Mouse (Mus musculus) kidney, postnatal 25 days (tissue): ENCODE data around the gene C2cd4a.
A peak's percentile ranks its signal among the peaks of the same experiment; 100 is the strongest.

Source experiments
- DNase-seq, 2 experiments: peaks; one replicate each; pipeline ENCODE4 v3.0.0; 2021; ENCODE audit warnings: mixed read lengths in 2 of 2

C2cd4a gene

DNA sequence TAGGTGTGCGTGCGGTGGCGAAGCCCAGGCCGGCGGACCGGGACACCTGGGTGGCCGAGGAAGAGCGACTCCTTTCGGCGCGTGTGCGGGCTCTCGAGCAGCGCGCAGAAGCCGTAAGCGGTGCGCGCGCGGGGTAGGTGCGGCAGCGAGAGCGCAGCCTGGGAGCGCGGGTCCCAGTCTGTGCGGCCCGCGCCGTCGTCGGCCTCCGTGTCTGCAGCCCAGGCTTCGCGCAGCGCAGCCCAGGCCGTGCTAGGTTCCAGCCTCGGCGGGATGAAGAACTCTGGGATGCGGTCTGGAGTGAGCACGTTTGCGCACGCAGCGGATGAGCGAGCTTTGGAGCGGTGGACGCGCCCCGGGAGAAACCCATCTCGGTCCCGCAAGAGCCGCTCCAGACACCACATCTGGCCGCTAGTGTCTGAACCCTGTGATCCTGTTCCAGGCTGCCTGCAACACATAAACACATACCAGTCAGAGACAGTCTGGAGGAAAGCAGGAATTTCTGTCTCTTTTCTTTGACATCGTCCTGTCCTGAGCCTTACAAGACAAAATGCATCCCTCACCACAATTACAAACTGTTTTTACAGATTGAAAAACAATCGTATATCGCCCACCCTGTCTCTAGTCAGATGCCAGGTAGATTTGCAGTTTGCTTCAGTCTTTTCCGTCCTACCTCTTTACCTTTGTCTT lies 628 bp downstream of the C2cd4a start:
- no peak for DNase-seq

DNA sequence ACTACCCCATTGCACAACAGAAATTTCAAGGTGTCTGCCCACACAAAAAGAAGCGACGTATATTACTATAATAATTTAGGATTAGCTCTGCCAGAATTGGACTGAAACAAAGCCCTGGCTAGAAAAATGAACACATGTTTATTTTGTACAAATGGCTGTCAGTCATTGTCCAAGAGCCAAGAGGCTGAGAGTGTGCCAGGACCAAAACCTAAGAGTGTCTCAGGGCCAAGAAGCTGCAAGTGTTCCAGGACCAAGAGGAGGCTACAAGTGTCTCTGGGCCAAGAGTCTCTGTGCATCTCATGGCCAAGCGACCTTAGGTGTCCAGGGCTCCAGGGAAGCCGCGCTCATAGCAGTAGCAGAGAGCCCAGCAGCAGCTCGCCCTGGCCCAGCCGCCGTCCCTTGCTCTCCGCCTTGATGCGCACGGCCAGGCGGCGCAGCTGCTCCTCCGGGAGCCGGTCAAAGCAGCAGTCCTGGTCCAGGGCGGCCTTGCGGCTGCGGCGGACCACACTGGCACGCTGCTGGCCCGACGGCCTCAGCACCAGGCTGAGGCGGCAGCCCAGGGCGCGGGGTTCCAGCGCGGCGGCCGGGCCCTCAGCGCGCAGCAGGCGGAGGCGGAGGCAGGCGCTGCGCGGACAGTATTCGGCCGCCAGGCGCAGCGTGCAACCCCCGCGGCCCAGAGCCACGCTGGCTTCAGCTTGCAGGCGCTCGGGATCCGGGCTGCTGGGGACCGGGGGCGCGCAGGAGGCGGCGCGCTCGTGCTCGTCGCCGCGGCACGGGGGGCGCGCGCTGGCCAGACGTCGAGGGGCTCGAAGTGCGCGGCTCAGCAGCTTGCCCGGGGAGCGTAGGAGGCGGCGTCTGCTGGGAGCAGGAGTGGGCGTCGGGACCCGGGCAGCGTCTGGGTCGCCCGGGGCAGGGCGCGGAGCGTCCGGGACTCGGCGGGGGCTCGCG lies 1.4 kb downstream of the C2cd4a start:
- DNase-seq: peak in 1 of 2 experiments; percentile 44

DNA sequence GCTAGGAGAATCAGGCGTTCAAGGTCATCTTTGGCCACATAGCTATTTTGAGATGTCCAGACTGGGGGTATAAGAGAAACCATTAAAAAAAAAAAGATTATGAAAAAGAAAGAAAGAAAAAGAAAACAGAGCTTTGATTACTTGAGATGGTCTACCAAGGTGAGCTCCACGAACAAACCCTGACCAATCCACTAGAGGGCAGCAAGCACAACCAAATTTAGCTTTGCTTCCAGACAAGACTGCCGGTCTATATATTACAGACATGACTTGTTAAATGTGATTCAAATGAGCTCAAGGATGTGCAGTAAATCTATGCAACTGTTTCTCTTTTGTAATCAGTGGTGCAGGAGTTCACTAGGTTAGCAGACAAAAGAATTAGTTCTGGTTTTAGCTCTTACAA lies 3.9 kb downstream of the C2cd4a start:
- DNase-seq: peak; percentile 63 to 77

DNA sequence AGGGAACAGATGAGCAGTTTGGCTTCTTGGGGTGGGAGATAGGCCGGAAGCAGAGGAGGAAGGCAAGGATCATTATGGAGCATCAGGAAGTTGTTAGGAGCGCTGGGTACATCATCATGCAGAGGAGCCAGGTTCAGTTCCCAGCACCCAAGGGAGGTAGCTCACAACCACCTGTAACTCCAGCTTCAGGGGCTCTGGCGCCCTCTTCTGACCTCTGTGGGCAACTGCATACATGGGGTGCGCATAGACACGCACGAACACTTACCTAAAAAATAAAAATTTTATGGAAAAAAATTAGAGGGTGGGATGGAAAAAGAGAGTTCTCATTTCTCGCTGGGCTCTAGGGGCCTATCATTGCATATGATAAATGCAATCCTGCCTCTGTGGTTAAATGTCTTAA lies 6.6 kb downstream of the C2cd4a start:
- no peak for DNase-seq

DNA sequence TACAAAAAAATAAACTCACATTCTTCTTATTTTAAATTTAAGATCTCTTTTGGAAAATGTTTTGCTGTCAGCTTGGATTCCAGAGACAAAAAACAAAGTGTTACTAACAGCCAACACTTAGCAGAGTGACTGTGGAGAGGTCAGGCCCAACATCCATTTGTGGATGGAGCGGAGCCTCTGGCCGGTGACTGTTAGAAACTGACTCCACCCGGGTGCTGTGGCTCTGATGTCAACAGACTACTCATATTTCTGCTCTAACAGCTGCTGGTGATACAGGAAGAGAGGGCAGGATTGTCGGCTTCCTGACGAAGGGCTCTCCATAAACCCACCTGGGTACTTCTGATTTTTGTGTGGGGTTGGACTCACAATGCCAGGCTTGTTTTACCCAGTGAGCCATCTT lies 9.0 kb downstream of the C2cd4a start:
- no peak for DNase-seq

DNA sequence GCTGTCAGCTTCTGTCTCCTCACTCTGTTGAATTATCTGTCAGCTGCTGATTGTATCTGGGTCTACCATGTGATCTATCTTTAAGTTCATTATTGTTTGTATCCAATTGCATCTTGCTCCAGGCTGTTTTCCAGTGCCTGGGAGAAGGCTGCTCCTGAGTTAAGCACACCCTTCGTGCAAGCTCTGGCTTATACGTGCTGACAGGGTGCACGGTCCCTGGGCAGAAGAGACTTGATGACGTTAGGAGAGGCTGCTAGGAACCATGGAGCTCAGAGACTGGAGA lies 13.5 kb downstream of the C2cd4a start:
- DNase-seq: no peak

DNA sequence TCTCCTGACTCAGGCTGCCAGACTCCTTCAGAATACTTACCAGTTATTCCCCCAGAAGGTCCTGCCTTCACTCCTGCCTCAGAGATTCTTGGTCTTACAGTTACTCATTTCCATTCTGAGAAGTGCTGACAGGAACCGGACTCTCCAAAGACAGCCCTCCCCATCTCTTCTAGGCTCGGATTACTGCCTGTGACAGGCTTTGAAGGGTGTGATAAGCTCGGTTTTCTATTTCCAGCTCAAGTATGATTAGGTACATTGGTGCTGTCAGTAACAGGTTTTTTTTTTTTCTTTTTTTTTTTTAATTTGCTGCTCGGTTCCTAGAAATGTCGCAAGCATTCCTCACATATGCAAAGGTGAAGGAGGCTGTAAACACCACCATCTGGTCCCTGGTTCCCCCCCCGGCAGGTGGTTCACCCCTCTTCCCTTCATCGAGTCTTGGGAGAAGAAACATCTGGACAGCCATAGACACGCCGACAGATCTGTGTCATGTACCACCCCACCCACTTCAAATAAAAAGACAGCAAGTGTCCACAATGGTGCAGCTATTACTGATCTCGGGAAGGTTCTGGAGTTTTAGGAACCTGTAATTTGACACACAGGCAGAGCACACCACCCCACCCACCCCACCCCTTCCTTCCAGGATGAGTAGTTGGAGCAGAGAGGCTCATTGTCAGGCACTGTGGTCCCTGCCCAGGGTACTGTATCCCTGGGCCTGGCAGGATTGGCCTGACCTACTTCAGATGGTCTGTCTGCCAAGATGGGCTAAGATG lies 14.0 kb downstream of the C2cd4a start:
- no peak for DNase-seq

DNA sequence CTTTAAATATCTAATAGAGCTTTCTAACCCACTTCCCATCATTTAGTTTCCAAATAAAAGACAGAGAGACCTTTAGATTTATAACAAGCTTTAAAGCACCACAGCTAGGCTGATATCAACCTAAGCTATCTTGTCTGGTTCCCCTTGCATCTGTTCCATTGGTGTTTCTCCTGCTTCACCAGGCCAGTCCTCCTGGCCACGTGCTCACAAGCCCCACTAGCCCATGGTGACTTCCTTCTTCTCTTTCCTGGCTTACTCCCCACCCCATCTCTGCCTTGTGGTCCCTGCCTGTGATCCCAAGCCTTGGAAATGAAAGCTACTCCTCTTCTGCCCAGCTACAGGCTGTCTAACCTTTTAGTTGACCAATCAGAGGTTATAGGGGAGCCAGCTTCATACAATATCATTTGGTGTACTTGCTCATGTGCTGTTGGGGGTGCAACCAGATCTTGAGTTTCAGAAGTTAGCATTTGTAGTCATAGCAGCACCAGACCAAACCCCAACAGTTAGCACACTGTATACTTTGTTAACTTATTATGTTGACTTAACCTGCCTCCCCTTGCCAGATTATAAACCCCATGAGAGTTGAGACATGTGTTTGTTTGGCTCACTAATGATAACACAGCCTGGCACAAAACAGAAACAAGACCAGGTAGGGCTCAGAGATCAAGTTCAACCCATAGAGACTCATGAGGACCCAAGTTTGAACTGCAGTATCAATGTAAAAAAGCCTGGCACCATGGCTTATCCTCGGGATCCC lies 15.8 kb downstream of the C2cd4a start:
- DNase-seq: no peak

DNA sequence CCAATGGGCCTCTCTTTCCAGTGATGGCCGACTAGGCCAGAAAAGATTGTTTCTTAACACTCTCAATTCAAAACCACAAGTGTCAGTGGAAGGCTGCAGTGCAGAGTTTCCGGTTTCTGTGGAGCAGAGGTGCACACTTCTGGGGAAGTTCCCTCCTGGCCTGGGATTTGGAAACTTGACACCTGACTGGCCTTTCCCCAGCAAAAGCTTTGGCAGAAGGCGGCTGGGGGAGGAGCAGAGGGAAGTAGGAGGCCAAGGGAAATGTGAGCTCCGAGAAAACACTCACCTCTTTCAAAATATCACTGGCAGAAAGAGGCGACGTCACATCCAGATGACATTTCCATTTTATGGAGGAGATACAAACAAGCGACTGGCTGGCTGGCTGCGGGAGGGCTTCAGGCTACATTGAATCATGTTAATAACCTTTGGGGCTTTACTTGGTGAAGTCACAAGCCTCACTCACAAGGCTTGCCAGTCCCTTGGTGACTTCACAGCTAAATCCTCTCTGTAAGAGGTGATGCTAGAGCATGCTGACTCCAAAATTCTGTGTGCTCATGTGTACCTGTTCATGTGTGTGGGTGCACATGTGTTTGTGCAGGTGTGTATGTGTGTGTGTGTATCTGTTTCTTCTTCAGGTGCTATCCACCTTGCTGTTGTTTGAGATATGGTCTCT lies 18.3 kb downstream of the C2cd4a start:
- peak; percentile 36 to 61 for DNase-seq

DNA sequence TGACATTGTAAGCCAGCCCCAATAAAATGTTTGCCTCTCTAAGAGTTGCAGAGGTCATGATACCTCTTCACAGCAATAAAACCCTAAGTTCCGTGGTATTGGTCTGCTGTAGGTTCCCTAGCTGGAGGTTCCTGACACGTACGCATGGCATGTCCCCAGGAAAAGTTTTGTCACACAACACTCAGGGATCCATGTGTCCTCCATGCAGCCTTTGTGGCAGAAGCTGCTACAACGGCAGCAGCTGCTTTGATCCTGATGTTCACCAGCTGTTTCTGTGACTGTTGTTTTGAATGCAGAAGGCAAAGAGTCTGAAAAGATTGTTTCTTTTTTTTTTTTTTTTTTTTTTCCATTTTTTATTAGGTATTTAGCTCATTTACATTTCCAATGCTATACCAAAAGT lies 19.0 kb downstream of the C2cd4a start:
- DNase-seq: no peak

DNA sequence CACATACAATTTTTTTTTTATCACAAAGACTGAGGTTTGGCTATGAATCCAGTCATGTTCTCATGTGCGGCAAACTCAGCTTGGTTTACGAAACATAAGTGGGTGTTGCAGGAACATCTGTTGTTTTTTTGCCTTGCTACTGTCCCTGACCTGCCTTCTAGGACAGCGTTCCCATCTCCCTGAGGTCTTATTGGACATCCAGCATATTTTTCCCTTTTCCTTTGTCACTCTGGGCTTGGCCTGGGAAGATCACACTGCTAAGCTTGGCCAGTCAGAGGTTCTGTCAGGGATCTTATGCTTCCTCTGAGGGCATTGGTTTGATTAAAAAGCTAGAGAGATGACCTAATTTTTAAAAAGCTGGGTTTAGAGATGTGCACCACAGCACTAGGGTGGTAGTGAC lies 21.0 kb downstream of the C2cd4a start:
- no peak for DNase-seq

DNA sequence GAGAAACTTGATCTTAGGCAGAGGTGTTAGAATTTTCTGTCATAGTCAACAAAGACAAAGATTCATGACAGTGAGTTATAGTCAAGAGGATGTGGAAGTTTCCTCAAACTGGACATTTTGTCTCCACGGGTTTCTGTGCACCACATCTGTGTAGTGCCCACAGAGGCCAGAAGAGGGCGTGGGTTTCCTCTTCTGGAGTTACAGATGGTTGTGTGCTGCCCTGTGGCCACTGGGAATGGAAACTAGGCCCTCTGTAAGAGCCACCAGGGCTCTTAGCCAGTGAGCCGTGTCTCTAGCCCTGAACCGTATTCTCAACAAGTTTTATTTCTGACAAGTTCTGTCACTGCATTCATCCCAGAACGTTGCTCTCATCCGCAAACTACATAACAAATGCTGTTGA lies 21.6 kb downstream of the C2cd4a start:
- DNase-seq: no peak

DNA sequence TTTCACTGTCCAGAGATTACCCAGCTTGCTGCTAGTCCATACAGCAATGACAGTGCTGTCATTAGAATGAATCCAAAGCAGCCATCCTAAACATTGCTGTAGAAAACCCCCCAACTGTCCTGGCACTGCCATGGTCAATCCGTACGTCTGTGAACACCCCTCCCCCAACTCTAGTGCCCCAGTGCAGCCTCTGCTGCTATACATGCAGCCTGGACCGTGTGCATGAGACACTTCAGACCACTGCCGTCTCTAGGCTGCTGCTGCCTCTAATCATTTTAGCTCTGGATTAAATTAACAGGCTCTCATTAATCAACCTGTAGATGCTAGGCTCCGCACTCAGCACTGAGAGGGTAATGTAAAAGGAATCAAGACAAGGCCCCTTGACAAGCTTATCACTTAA lies 25.1 kb downstream of the C2cd4a start:
- no peak for DNase-seq

DNA sequence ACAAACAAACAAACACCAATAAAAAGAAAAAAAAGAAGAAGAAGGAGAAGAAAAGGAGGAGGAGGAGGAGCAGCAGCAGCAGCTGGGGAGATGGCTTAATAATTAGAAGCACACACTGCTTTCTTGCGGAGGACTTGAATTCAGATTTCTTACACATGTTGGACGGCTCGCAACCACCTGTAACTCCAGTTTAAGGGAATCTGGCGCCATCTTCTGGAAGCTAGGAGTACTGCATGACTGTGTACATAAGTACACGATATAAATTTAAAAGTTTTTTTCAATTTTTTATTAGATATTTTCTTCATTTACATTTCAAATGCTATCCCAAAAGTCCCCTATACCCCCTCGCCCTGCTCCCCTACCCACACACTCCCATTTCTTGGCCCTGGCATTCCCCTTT lies 29.9 kb downstream of the C2cd4a start:
- DNase-seq: peak; percentile 45 to 85

DNA sequence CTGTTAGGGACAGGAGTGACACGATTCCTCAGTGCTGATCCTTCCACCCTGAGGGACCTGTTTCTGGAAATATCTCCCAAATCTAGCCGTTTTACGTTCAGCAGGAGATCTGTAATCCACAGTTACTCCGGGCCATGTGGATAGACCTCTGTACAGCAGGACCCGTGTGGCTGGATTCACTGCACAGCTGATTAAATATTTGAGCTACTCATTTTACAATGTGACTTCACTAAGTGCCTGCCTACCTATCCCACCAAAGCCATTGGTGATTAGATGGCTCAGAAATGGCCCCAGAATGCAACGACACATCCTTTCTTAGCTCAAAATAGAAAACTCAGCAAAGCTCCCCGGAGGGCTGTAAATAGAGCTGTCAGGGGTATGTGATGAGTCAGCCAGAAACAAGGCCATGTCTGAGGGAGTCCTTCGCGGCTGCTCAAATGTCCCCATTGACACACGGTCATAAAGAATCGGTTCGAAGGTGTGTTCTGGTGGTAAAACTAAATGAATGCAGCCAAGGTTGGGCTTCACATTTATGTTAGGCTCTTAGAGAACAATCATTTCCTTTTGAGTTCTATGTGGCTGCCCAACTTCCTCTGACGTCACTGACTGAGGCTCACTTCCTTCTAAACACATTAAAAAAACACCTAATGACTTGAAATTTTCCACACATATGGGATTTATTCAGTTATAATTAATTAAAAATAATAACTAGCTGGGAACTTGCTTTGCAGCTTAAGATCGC lies 32.9 kb downstream of the C2cd4a start:
- DNase-seq: no peak

DNA sequence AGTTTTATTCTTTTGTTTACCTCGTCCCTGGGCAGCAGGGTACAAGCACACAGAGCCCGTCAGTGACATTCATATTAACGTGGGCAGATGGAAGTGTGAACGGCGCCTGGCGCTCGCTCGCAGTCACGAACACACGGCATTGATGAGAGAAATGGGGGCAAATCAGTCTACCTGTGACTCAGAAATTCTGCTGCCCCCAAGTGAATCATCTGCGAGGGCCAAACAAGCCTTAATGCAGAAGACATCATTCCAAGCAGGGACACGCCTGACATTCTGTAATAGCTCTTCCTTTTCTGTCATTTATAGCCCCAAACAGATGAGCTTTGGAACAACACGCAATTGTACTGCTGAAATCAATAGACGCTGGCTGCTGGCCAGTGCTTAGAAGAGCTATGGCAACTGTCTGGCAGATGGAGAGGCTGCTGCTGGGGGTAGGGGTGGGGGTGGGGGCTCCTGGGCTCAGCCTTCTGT lies 36.9 kb downstream of the C2cd4a start:
- DNase-seq: no peak

DNA sequence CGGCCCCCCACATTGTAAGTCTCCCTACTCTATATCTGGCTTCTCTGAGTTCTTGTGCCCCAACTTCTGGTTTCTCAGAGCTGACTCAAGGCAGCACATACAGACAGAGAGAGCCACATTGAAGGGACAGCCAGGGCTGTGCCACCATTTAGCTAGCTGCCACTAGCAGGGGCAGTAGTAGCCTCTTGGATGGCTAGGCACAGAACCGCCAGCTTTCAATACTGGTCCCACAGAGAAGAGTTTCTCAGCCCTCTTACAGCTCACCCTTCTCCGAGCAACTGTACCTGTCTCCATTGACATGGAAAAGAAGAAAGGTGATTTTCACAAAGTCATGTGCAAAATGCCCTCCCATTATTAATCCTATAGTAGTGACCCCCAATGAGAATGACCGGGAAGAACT lies 37.5 kb downstream of the C2cd4a start:
- DNase-seq: no peak

DNA sequence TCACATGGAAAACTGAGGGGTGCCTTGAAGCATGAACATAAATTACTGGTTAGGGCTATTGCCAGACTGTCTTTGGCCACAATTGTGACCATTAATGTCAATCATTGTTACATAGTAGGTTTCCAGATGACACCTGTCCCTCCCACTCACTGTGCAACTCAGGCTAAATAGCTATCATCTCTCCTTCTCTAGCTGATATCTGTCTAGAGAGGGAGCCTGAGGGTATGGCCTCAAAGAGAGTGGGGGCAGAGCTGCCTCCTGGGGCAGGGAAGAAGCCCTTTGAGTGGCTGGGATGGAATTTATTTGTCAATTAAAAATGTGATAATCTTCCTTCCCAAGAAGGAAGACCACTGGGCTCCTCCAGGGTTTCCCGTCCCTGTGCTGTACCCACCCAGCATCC lies 37.9 kb downstream of the C2cd4a start:
- DNase-seq: no peak

DNA sequence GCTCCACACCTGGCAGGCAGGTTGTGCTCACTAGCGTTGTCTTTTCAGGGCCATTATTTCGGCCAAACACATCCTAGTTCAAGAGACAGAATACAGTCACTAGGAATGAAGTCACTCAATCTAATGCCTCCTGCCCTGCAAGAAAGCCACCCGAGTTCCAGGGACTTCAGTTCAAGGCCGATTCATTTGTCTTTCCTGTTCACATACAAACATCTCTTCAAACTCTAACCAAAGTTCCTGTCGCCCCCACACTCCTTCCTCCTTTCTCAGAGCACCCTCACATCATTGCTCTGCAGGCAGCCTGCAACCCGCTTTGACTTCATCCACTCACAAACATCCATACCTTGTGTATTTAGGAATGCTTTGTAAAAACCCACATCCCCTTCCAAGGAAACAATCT lies 38.6 kb downstream of the C2cd4a start:
- no peak for DNase-seq

DNA sequence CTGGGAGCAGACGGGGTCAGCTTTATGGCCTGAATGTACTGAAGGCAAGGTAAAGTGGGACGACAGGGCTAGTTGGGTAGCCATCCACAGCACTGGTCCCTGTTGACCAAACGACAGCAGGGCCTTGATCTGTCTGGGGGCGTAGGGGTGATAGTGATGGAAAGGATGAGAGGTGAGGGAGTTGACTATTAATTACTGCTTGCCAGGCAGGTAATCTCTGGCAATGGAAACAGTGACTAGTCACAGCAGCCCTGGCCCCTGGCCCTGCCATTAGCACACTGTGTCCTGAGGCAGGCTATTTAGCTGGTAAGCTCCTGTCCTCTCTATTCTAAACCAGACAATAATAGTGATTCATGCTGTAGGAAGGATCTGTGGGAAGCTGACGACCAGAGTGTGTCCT lies 39.7 kb downstream of the C2cd4a start:
- no peak for DNase-seq

DNA sequence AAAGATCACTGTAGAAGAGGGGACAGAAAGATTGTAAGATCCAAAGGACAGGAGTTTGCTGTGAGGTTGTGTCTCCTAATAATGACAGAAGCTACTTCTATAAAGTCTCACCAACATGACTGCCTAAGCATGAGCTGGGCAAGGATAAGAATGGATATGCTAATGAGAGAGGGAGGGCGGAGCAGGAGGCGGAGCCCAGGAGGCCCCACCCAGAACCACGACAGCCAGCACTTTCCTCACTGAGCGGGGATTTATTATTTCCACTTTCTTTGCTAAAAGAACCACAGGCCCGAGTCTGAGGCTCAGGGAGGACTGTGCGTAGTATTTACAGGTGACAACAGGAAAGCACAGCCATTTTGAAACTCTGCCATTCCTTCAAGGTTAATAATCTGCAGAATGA lies 44.5 kb downstream of the C2cd4a start:
- no peak for DNase-seq

DNA sequence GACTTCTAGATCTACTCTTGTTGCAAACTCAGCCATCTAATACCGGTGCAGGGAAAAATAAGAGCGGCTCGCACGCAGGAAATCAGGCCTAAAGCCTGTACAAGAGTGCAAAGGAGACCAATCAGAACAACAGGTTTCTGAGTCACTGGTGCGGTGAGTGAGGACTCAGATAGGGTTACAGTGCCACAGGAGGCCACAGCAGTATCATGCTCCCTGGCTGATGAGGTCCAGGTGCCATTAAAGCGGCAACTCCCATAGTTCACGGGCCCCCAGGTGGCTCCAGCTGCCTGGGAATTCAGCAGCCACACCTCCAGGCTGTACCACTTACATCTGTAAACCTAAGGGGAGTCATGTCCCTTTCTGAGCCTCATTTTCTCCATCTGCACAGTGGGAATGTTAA lies 45.8 kb downstream of the C2cd4a start:
- DNase-seq: no peak
